Mouse (Mus musculus): ENCODE results near the gene Eif5.
"Not testable (repeated sequence)": the region's sequence is repeated elsewhere in the genome, so short reads cannot be mapped to it uniquely, and the experiment has no call there.

Eif5 gene

DNA sequence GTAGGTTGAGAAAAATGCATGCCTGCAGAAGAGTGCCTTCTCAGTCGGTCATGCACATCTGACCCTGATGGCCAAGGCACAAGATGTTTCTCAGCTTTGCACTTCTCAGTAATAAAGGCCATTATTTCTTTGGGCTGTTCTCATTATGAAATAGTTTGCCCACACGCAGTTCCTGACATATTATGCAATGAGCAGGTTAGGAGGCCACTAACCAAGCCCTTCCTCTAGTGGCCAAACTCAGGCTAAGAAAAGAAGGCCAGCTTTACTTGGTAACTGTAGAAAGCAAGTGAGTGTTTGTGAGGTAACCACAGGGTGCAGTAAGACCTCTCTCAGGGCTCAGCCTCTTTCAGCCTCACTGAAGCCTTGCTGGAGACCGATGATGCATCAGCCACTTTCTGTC lies 12.9 kb upstream of the Eif5 start:
- DNase-seq (ENCODE audit: low spot score) = no peak

- DNase-seq (ENCODE audit: low spot score) = no peak
Observed at GRCm38 (mm10) chr12:111527643-111528281, 10.1 kb upstream of the Eif5 start.

GRCm38 (mm10) chr12:111529192-111529591 lies 8.6 kb upstream of the Eif5 start:
- DNase-seq (ENCODE audit: low spot score) = no peak

- DNase-seq (ENCODE audit: low spot score) = no peak
Observed at GRCm38 (mm10) chr12:111533096-111533794, 4.6 kb upstream of the Eif5 start.

DNA sequence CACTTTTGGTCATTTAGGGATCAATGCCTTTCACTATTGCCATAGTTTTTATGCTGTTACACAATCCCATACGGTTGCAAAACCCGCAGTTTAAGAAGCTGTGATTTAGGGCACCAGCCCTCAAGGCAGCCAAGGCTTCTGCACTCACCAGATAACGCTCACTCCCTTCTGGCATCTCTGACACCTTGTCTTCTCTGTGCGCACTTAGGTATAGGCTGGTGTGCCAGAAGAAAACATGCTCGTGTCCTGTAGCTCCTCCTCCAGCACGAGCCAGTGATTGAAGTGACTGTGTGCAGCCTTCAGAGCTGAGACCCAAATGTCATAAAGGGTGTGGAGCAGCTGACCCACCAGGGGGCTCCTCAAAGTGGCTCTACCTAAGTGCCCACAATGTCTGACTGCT lies 2.5 kb upstream of the Eif5 start:
- DNase-seq (ENCODE audit: low spot score) = no peak

DNA sequence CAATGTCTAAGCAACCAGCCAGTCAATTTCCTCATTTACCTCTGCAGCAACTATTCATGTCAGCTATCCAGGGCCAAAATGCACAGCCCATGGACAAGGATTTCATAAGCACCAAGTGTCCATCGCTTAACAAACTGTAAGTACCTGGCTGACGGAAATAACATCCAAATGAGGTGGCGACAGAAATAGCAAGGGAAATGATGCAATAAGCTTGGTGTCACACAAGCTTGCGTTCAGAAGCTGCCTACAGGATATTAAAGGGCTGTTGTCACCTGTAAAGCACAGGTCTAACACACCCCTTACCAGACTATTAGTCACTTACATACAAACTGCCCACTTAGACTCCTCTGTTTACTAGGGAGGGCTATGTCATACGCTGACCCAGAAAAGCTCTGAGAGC lies 2.1 kb upstream of the Eif5 start:
- DNase-seq (ENCODE audit: low spot score) = no peak

- no peak for DNase-seq (ENCODE audit: low spot score)
Observed at GRCm38 (mm10) chr12:111536746-111537145, 1.1 kb upstream of the Eif5 start.

GRCm38 (mm10) chr12:111537341-111537740 lies 475 bp upstream of the Eif5 start:
- DNase-seq (ENCODE audit: low spot score) = no peak

GRCm38 (mm10) chr12:111538292-111539040 lies 650 bp downstream of the Eif5 start:
- DNase-seq (ENCODE audit: low spot score) = peak; percentile 64

- DNase-seq (ENCODE audit: low spot score) = no peak
Observed at GRCm38 (mm10) chr12:111539041-111539345, 1.2 kb downstream of the Eif5 start.

DNA sequence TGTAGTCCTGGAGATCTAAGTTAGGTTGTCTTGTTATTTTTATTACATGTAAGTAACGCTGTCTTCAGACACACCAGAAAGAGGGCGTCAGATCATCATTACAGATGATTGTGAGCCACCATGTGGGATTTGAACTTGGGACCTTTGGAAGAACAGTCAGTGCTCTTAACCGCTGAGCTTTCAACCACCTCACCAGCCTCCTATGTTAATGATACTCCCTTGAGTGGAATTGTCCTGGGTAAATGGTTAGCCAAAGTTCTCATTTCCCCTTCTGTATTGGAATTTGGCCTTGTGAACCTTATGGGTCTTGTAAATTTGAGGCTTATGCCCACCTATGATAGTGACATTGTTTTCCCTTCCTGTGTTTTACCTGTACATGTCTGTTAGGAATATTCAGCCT lies 9.3 kb downstream of the Eif5 start:
- no peak for DNase-seq (ENCODE audit: low spot score)

DNA sequence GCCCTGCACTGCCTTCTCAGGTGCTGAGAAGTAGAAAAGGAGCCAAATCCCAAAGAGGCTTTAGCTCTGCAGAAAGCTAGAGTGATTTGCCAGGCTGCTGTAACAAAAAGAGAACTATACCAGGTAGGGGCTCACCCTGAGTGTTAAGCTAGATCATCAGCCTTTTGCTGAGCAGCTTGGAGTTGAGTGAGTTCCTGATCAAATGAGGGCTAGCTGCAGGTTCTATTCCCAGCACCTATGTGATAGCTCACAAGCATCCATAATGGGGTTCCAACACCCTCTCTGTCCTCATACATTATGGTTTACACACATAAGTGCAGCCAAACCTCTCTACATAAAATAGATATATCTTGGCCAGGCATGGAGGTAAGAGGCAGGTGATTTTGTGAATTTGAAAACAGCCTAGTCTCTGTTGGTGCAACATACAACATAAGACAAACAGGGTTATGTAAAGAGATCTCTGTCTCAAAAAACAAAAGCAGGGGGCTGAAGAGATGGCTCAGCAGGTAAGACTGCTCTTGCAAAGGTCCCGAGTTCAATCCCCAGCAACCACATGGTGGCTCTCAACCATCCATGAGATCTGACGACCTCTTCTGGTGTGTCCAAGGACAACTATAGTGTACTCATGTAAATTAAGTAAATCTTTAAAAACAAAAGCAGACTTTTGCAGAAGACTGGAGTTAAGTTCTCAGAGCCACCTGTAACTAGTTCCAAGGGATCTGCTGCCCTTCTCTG lies 10.9 kb downstream of the Eif5 start:
- no peak for DNase-seq (ENCODE audit: low spot score)

- no peak for DNase-seq (ENCODE audit: low spot score)
Observed at GRCm38 (mm10) chr12:111550679-111551078, 12.9 kb downstream of the Eif5 start.

DNA sequence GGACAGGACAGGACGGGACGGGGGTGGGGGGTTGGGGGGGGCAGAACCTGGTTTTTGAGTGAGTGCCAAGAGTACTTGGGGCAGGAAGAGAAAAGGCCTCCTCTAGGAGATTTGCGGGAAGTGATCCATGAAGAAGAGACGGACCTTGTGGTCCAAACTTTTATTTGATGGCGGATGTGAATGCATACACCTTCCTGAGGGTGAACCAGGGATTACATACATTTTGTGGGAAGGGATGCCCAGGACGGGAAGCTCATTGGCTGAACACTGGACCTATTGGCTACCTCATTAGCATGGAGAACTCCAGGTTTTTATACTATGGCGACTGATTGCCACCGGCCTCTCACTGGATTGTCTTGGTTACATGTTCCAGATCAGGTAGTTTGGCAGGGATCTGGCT lies 14.5 kb downstream of the Eif5 start:
- no peak for DNase-seq (ENCODE audit: low spot score)

DNA sequence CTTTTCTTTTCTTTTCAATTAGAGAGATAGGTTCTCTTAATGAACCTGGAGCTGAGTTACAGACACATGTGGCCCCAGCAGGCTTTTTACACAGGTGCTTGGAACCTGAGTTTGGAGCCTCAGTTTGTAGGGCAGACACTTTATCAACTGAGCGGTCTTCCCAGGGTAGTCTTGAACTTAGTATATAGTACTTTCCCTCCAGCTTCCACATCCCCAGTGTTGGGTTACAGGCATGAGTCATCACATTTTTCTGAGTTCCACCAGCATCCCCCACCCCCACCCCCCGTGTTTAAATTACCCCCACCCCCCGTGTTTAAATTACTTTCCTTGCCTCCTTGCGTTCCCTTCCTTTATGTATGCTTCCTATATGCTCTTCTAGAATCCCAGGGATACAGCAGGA lies 17.5 kb downstream of the Eif5 start:
- no peak for DNase-seq (ENCODE audit: low spot score)

DNA sequence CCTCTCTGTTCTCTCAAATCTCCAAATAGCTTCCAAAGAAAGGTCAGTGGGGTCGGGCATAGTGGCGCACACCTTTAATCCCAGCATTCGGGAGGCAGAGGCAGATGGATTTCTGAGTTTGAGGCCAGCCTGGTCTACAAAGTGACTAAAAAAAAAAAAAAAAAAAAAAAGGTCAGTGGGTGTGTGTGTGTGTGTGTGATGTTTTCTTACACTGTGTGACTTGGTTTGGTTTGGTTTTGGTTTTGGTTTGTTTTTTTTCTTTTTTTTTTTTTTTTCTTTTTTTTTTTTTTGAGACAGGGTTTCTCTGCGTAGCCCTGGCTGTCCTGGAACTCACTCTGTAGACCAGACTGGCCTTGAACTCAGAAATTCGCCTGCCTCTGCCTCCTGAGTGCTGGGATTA lies 18.1 kb downstream of the Eif5 start:
- DNase-seq (ENCODE audit: low spot score) = not testable (repeated sequence)

DNA sequence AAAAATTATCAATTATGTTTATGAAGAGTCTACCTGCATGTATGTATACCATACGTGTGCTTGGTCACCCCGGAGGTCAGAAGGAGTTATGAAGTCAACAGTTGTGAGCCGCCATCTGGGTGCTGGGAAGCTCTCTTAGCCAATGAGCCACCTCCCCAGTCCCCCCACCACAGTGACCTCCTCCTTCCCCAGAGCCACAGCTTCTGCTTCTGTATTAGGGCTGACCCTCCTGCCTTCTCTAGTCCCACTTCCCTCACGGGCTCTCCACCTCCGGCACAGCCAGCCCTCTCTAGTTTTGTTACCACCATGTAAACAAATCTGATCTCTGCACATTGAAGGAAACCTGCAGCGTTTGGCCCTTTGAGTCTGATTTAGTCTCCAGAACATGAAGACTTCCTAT lies 19.7 kb downstream of the Eif5 start:
- no peak for DNase-seq (ENCODE audit: low spot score)

- no peak for DNase-seq (ENCODE audit: low spot score)
Observed at GRCm38 (mm10) chr12:111558655-111559054, 20.8 kb downstream of the Eif5 start.

- DNase-seq (ENCODE audit: low spot score) = no peak
Observed at GRCm38 (mm10) chr12:111559647-111560258, 21.9 kb downstream of the Eif5 start.

DNA sequence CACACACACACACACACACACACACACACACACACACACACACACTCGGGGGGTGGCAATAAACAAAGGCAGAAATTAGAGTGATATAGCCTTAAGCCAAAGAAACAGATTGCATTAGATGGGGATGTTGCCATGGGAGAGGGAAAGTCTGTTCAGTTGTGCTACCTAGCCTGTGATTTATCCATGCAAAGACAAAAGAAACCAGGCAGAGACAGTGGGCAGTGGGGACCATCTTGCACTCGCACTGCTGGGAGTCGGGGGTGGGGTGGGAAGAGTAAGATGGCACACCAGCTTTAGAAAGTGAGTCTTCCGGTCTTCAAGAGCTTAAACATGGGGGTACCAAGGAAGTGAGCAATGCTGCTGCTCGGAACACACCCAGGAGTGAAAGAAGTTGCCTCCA lies 22.5 kb downstream of the Eif5 start:
- DNase-seq (ENCODE audit: low spot score) = no peak

- DNase-seq (ENCODE audit: low spot score) = no peak
Observed at GRCm38 (mm10) chr12:111562276-111562814, 24.5 kb downstream of the Eif5 start.

GRCm38 (mm10) chr12:111563076-111563629 lies 25.3 kb downstream of the Eif5 start:
- no peak for DNase-seq (ENCODE audit: low spot score)
